Mouse (Mus musculus) adrenal gland, postnatal 36 days (tissue): ENCODE data around the gene Otop1. TPM values are rescaled to one million over a fixed set of nuclear protein-coding genes. Genes with fewer than 3 reads are reported as not detected.

ENCODE experiments used
- DNase-seq, 2 experiments: peaks; one replicate each; pipeline ENCODE4 v3.0.0; 2021; ENCODE audit warnings: mixed read lengths in 1 of 2
- total RNA-seq, 2 experiments: library from RNA; stranded (reverse); gene quantifications; 2 replicates each; pipeline ENCODE4 v1.2.3; 2021

Gene Otop1
- total RNA-seq, 2 experiments from 2014 or later, result 30.6 to 39.5 TPM

DNA sequence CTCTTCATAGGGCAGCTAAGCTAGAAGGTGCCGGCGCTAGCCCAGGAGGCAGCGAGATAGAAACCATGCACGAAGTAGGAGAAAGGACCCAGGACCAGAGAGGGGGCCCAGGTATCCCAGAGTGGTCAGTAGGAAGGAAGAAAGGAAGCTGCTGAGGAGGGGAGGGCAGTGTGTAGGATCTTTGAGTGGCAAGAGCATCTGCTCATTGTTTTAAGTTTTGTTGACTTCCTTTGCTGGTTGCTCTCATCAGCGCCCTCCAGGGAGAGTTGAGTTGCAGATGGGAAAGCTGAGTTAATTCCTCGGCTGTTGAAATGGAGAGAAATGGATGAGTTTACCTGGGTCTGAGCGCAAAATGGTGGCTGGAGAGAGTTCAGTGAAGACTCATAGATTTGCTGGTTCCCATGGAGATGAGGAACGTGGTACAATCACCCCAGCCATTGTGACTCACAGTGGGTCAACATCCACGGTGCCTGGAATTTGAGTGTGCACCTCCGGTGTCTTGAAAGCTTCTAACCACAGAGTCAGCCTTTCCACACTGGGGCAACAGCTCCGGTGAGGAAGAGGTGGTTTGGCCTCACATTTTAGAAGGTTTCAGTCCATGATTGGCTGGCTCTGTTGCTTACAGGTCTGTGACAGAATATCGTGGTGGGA, 26.1 kb downstream of the Otop1 start:
- no peak for DNase-seq

DNA sequence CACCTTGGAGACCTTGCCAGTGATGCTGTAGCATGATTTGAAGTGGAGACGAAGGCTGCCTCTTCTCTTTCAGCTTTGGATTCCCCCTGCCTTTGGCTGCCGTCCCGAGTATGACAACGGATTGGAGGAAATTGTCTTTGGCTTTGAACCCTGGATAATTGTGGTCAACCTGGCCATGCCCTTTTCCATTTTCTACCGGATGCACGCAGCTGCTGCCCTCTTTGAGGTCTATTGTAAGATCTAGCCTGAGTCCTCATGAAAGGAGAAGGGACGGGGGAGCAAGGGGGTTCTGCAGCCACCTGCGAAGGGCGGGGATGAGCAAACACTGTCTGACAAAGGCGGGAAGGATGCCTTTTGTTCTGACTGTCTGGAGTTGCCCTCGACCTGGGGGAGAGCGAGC, 26.9 kb downstream of the Otop1 start:
- no peak for DNase-seq

DNA sequence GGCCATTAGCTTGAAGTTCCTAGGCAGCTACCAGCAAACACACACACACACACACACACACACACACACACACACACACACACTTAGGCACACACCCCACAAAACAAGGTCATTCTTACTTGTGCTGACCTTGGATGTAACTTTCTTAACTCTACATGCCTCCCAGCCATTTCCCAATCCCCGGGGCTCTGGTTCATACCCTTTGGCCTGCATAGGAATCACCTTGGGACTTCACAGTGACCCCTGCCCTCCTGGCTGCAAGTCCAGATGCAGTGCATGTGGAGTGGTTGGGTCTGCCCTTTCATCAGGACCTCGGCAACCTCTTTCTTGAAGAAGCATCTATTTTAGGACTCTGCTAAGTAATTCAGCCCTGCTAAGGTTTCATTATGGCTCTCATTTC, 29.5 kb downstream of the Otop1 start:
- DNase-seq, result peak; percentile 21 to 29

DNA sequence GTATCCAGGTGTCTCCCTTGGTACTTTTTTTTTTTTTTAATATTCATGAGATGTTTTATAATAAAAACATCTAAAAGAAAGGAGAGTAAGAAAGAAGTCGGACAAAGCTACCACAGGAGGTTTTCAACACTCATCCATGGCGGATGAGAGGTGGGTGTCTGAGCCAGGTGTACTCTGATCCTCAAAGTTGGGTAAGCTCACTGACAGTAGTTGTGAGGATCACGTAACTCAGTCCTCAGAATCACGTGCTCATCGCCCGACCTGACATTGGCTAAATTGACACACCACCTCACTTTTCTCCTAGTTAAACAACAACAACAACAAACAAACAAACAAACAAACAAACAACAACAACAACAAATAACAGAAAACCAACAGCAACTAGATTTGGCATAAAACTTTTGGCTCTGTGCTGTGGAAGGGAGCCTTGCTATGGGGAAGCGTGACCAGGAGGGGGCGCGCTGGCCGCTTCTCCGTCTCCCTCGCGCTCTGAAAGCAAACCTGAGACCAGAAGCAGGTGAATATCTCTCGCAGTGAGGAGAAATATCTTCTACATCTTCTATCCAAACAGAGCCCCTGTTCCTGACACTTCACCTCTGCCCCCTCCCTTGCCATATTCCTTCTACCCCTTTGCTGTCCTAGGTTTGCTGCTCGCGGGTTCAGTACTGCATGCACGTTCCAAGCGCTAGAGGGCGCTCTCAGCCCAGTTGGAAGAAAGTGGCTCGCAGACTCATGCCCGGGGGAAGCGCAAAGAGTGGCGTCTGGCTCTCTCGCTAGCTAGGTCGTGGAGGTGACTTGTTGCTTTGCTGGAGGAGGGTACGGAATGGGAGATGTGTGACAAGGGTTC, 31.7 kb downstream of the Otop1 start:
- DNase-seq, result peak; percentile 89 to 92

DNA sequence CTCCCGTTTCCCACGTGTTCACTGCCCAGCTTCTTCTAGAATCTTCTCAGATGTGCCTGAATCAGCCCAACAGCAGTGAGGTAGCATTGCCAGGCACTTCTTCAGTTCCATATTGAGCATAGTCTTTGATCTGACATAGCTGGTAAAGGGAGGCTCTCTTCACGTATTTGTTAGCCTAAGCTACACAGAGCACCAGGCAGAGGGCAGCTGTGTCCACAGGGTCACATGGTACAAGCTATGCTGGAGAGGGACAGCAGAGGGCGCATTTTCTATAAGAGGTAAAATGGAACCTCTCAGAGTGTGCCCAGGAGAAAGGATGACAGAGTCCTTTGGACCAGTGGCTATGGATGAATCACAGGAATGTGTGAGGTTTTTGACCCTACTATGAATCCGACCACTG, 33.1 kb downstream of the Otop1 start:
- DNase-seq, result peak; percentile 64 to 67

DNA sequence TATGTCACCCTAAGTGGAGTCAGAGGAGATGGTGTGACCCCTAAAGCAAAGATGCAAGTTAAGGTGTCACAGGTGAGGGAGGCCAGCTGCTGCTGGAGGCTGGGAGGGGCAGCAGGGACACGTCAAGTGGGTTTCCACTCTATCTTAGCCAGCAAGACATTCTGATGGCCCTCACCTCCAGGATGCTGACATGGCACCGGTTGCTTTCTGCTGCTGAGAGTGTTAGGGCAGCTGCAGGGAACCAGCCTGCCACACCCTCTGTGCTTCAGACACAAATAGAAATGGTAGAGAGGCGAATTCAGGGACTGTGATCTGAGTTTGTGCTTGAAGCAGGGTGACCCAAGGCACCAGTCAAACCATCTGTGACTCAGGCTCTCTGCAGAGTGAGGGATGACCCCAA, 34.0 kb downstream of the Otop1 start:
- DNase-seq, result no peak

DNA sequence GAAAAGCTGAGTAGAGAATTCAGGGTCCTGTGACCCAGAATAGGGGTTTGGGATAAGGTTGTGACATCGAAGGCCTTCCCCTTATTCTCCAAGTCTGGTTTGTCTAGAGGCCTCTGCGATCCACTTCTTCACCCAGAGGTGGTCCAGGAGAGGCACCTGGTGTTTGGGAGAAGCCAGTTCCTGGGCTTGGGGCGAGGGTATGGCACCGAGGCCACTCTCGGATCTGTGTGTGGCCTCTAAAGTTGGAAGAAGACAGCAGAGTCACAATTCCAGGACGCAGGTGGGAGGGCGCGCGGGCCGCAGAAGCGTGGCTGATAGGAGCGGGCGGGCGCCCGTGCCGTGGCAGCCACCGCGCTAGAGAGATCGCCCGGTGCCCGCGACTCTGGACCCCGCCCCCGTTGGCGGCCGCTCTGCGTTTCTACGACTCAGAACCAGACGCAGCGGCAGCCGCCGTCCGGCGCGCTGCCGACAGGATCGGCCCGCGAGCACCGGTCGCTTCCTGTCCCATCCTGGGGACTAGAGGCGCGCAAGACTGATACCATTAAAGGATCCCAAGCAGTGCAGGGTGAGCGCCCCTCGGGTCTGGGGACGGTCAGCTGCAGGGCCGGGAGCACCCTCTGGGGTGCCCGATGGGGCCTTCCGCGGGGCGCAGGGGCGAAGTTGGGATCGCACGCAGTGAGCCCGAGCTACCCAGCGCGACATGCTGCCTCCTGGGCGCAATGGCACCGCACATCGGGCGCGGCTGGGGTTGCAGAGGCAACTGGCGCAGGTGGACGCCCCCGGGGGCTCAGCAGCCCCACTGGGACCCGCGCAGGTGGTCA, 43.4 kb downstream of the Otop1 start, which contains the start of gene Drd5:
Gene Drd5, plus strand, starts transcription at position 402 of the 821 bp plus-strand sequence.
- no peak for DNase-seq

DNA sequence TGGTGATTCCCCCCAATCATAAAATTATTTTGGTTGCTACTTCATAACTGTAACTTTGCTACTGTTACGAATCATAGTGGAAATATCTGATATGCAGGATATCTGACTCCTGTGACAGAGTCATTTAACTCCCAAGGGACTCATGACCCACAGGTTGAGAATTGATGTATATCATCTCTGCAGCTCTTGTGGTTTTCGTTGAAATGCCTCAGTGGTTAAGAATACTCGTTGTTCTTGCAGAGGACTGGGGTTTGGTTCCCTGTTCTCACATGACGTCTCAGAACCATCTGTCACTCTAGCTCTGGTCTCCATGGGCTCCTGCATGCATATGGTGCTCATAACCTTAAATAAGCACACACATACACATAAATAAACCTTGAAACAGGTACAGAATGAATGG, 57.6 kb downstream of the Otop1 start:
- DNase-seq, result no peak

DNA sequence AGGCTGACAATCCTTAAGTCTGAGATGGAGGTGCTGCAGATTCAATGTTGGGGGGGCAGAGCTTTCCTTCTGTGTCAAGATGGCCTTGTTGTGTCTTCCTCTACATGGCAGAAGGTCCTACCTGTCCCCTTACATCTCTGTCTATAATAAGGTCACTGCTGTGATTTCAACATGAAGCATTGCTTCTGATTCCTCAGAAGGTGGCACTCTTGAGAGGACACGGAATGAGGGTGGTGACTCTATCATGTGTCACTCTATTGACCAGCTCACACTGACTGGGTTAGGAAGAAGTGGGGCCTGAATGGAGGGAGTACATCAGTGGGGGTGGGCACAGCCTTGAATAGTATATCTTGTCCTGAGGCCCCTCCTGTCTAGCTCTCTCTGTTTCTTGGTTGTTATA, 58.8 kb downstream of the Otop1 start:
- no peak for DNase-seq

DNA sequence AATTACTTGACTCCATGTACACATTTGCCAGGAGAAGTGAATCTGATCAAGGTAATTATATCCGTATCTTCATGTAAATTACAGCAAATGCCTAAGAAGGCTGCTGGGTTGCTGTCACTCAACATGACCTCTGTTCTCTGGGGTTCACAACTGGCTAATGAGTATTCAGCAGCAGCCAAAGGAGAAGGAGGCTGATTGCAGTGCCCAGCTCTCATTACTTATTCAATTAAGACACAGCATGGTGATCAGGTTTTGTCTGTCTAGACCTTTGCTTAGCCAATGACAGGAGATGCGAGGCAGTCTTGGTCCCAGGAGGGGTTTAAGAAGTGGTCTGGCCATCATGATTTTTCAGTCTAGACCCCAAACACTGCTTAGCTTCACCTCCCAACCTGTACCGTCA, 67.3 kb downstream of the Otop1 start:
- DNase-seq, result no peak

DNA sequence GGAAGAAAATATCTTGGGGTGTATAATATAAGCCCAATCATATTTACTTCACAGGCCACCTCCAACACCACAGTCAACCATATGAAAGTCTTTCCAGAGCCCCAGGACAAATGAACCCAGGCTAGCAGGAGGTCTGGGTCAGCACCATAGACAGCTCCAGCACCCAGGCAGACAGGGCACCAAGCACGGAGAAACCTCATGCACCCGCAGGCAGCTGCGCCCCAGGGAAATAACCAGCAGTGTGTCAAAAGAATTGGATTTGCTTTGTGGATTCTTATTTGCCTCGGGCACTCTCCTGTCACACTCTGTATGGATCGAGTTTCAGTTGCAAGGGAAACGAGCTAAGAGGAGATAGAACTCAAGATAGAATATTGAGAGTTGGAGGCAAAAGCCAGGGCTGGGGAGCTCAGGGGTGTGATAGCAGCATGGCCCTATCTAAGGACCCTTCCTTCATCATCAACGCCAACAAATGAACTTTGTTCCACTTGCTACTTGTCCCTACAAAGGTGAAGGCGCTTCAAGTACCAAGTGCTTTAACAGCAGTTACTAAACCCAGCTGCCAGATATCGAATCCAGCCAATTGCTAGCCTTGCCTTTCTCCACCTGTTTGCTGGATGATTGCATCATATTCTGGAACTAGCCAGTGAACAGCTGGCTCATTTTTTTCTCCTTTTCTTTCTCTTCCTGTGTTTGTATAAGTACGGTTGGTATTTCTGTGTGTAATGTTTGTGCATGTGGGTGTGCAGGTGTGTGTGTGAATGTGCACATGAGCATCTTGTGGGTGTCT, 71.1 kb downstream of the Otop1 start:
- DNase-seq, result peak; percentile 52 to 71

DNA sequence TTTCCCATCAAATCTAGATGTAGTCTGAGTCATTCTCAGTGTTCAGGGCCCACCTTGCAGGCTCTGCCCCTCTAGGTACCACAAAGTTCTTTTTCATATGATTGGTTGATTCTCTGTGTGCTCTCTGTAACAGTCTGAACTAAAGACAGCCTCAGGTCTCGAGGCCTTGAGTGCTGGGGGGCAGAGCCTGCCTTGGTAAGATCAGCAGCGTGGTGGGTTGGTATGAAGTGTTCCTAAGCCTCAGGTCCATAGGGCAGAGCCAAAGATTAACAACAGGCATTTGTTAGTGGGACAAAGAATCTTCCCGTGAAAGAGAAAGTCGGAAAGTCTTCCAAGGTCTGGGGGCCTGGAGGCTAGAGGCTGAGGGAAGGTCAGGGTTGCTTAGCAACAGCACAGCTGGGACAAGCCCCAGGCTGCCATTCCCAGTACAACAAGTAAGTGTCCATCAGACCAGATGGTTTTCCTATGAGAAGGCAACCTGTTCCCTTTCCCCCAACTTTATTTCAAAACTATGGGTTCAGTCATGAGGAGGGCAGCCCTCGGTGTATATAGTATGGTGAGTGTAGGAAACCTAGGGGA, 74.7 kb downstream of the Otop1 start:
- no peak for DNase-seq

Other genes with a start within 250 kb of the Otop1 start
- 10 to 100 TPM; 34.9 to 37.7 TPM for gene Stx18, start 237.2 kb upstream of the Otop1 start, total RNA-seq
- 10 to 100 TPM; 43.2 to 53.4 TPM for gene Nsg1, start 116.1 kb upstream of the Otop1 start, total RNA-seq
- 10 to 100 TPM in 1 of 2 experiments, 1 to 10 TPM in 1; 9.6 to 11.3 TPM for gene Zbtb49, start 55.5 kb upstream of the Otop1 start, total RNA-seq
- 10 to 100 TPM; 20.1 to 23.6 TPM for gene Lyar, start 55.5 kb upstream of the Otop1 start, total RNA-seq
- gene Tmem128, start 15.8 kb upstream of the Otop1 start, total RNA-seq, result 10 to 100 TPM; 40.8 to 43.0 TPM
- gene Drd5, start 43.4 kb downstream of the Otop1 start, total RNA-seq, result not detected
- gene Slc2a9, start 227.2 kb downstream of the Otop1 start, total RNA-seq, result 1 to 10 TPM; 2.0 to 2.4 TPM